Mouse (Mus musculus): ENCODE data around the gene Atxn7l3b.
"Not testable (repeated sequence)": the region's sequence is repeated elsewhere in the genome, so short reads cannot be mapped to it uniquely, and the experiment has no call there.

The Atxn7l3b gene

DNA sequence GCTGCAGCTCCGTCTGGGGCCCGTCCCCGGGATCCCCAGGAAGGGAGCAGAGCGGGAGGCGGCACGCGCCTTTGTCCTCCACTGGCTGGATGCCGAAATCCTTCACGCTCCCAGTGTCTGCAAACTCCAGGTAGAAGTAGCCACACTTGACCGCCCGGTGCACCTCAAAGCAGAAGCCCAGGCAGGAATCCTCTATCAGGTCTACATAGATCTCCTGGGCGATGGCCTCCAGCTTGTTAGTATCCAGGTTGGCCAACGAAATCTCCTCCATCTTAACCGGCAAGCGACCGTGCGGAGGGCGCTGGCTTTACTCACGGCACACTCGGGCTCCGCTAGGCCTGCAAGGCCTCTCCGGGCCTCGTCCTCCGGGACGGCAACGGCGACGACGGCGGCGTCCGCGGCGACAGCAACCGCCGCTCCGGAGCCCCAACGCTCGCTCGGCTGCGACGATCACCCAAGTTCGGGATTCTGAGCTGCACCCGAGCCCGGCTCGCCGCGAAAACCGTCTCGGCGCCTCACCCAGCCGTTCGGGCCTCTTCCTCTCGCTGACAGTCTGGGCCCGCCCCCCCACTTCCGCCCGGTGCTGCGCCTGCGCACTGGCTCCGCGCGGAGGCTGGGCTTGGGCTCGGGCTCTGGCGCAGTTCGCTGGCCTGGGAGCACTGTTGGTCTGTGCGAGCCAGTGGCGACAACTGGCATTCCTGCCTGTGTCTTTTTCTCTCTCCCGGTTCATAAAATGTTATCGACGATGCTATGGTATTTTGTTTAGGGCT is at the start of gene Atxn7l3b:
TSS of gene Atxn7l3b (minus strand) at position 550 of the 770 bp plus-strand sequence.
- DNase-seq (ENCODE audit: low spot score in 2 of 2) = peak; percentile 75 to 95

DNA sequence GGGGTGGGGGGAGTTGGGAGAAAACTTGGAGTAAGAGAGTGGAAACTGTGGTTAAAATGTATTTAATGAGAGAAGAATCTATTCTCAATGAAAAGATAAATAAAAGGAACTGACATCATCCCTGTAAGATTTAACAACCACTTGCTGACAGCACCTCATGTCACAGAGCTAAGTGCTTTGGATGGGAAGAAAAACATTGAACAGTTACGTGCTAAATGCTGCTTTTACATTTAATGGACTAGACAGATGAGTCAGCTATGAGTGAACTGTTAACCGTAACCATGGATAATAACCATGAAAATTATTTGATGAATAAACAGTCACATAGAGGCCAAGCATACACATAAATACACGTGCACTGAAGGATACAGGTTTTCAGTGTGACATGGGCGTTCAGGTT is 48.8 kb upstream of the Atxn7l3b start:
- DNase-seq (ENCODE audit: low spot score in 2 of 2) = no peak

DNA sequence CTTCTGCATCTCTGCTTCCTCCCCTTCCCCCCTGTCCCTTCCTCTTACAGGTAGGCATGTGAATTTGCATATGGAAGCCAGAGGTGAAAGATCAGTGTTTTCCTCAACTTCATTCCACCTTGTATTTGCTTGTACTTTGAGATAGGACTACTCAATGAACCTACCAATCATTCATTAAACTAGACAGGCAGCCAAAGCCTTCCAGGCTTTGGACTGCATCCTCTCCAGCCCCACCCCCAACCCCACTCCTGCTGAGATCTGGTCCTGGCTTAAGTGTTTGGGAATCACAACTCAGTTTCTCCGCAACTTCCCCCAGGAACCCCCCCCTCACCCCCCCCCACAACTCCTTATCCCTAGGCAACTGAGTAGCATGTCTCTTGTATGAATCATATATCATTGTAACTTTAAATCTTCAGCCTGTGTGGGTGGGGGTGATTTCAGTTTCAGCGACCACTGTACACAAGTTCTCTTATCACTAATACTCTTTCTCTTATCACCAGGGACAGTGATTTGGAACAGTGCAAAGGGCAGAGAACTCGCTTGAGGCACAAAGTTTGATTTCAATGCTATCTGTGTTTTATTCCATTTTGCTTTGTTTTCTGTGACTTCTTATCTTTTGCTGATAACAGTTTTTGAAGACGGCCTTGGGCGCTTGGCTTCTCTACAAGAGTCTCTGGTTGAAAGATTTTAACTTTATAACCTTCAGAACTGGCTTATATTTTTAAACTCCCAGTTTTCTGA is 44.7 kb upstream of the Atxn7l3b start:
- DNase-seq (ENCODE audit: low spot score in 2 of 2) = no peak

DNA sequence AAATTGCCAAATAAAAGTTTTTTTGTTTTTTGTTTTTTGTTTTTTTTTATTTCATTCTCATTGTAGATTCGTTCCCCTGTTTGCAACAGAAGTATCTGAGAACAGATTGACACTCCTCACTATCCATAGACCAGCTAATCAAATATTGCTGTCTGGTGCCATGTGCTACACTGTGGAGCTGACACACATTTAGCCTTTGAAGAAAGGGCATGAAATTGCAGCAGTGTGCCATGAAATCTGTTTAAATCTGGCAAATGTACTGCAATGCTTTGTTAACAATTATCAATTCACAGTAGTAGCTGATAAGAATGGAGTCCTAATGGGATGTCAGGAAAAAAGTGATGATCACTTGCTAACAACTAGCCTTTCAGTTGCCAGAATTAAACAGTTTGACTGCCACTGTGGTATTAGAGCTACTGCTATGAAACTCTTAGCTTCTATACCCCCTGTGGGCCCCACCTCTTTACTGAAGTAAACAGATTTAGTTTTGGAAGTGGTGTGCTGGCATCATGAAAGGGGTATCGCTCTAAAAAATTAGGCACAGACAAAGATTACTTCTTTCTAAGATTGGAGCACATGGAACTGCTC is 41.3 kb upstream of the Atxn7l3b start:
- no peak for DNase-seq (ENCODE audit: low spot score in 2 of 2)

DNA sequence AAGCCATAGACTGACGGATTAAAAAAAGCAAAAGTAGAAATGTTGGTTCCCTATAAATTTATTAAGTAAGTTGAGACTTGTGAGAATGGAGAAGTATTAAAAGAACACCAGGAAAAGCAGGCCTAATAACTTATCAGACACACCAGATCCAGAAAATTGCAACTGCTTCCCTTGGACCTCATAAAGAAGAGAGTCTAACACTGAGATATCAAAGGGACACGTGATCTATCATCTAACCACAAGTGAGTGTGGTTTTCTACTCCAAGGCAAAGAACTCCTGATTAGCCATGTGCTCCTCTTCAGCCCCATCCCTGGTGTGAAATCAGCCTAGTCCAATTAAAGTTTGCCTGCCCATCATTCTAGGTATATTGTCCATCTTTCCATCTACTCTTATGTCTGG is 38.8 kb upstream of the Atxn7l3b start:
- DNase-seq (ENCODE audit: low spot score in 2 of 2) = no peak

DNA sequence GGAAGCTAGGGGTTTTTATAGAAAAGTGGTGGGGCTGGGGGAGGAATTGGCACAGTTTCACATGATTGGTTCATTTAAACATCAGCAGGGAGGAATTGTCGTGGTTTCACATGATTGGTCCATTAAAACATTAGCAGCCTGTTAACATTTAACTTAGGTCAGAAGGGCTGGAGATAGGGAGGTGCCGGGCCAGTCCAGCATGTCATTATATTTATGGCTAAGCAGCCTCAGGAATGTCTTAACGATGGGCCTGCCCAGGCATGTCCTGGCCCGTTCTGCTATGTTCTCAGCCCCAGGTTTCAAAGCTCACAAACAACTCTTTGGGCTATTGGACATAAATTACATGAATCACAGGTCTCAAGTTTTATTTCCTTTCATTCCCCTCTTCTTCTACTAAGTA is 33.4 kb upstream of the Atxn7l3b start:
- DNase-seq (ENCODE audit: low spot score in 2 of 2) = not testable (repeated sequence)

DNA sequence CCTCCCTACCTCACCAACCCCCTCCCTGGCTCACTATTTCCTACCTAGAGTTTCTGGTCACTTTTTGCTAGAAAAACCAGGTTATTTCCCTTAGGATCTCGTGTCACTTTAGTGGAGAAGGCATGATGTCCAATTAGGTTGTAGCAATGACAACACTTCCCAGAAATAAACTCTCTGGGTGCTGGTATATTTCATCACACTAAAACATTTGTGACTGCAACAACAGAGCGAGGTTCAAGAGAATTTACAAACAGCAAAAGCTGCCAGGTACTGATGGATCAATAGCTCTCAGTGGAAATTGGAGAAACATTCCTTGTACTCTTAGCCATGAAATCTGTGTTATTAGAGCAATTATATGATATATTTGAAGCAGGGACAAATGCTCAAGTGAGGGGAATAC is 25.3 kb upstream of the Atxn7l3b start:
- no peak for DNase-seq (ENCODE audit: low spot score in 2 of 2)

DNA sequence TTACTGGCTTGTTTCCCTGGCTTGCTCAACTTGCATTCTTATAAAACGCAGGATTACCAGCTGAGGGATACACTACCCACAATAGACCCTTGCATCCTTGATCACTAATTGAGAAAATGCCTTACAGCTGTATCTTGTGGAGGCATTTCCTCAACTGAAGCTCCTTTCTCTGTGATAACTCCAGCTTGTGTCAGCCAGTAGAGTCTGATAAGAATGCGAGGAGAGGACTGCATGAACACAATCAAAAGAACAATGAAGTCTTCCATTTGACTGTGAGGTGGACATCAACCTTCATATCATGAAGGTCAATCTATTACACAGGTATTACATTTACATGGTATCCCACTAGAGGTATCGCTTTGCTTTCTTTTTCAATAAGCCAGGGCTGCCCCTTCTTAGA is 19.7 kb upstream of the Atxn7l3b start:
- no peak for DNase-seq (ENCODE audit: low spot score in 2 of 2)

DNA sequence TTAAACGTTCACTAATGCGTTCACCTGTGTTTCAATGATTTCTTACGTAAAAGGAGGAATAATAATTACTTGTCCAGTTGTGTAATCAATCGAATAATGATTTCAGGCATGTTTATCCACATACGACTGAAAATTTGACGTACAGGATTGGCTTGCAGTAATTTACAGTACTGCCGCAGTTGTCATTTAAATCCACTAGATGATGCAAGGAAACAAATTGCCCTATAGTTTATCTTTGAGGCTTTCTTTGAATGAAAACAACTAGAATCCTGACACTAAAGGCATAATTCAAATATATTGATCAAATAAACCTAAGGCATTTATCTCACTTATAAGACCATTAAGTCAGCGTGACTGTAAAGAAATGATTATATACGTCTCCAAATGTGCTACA is 418 bp upstream of the Atxn7l3b start:
- no peak for DNase-seq (ENCODE audit: low spot score in 2 of 2)

DNA sequence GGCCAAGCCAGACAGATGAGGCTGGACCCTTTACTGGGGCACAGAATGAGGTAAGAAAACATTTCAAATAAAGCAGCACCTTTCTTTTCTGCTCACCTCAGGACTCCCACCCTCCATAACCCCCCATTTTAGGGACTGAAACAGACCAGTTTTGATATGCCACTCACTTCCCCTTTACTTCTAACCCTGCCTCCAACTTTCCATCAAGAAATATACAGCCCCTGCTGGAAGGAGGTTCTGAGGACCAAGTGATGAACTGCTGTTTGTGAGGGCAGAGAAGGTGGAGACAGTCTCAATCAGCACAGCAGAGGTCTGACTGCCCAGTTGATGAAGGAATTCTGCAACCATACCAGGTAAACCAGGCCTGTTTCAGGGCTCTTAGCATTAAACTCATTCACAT is 1.8 kb downstream of the Atxn7l3b start:
- DNase-seq (ENCODE audit: low spot score in 2 of 2) = no peak

DNA sequence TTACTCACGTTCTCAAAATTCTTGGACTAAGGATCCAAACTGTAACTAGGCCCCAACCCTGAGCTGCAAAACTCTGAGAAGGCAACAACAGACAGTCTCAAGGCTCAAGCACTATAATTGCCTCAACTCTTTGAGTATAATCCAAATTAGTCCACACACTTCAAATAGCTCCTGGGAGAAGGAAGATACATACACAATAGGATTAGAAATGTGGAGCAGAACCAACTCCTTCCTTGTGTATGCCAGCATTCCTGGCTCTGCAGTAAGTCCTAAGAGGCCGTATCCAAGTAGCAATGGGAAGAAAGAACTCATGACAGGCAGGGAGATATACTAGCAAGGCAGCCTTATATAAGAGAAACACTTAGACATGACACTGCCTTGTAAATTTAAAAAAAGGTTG is 2.5 kb downstream of the Atxn7l3b start:
- DNase-seq (ENCODE audit: low spot score in 2 of 2) = no peak

DNA sequence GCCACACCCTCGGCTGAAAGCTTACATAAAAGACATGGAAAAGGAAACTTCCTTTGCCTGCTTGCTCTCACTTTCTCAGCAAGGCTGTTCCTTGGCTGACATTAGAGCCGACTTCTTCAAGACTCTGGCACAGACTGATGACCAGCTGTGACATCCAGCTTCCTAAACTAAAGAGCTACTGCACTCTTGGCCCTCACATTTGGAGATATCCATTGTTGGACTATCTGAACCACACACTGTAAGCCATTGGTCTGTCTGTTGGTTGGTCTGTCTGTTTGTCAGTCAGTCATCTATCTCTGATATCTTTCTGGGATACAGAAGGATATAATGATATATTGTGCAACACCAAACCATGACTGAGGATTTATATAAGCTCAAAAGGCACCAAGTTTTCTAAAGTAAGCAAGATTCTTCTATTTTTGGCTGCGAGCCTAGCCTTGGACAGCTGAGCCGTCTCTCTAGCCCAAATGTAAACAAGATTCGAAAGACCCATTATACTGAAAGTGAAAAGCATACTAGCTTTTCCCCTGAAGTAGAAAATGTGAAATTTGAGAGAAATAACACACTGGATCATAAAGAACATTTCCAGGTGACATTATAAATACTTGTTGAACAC is 12.1 kb downstream of the Atxn7l3b start:
- DNase-seq (ENCODE audit: low spot score in 2 of 2) = no peak

DNA sequence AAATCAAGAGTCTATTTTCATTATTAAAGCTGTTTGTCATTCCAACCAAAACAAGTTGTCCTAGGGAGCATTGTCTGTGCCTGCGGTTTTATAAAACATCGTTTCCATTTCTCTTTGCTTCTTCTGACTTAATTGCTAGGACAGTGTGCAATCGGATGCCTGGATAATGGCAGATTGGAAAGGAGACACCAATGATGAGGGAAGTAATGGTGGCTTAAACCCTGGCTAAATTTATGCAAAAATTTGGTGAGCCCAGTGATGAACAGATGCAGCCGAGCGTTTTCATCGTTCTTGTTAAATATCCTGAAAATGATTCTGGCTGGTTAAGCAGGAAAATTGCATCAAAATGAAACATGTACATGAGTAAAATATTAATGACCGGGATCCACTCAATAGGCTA is 28.6 kb downstream of the Atxn7l3b start:
- DNase-seq (ENCODE audit: low spot score in 2 of 2) = no peak

DNA sequence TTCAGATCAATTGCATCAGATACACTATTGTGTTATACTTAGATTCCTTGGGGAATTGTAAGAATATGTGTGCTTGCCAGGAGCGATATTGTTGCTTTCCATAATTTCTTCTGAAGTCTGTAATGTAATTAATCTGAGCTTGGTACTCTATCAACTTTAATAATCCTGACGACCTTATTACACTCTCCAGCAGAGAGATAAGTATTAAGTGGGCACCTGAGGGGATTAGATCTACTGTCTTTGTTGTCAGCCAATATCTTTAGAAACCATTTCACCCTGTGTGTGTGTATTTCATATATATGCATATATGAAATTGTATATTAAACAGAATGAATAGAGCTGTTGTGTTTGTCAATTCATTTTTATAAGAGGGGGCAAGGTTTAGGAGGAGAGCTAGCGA is 29.0 kb downstream of the Atxn7l3b start:
- DNase-seq (ENCODE audit: low spot score in 2 of 2) = no peak

DNA sequence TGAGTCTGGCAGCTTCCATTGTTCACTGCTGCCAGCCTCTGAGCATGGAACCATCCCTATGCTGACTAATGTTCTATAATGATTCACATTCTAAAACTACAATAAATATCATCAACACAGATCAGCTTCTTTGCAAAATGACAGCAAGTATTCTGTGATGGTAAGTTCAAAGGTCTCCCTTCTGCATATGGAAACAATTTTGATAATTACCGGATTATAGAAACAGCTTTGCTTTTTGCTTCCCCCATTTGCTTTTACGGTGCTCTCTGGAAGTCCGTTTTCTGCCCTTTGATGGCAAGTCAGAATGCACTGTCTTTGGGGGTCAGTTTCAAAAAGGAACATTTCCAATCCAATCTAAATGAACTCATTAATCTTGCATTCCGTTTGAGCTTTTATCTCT is 32.2 kb downstream of the Atxn7l3b start:
- DNase-seq (ENCODE audit: low spot score in 2 of 2) = no peak

DNA sequence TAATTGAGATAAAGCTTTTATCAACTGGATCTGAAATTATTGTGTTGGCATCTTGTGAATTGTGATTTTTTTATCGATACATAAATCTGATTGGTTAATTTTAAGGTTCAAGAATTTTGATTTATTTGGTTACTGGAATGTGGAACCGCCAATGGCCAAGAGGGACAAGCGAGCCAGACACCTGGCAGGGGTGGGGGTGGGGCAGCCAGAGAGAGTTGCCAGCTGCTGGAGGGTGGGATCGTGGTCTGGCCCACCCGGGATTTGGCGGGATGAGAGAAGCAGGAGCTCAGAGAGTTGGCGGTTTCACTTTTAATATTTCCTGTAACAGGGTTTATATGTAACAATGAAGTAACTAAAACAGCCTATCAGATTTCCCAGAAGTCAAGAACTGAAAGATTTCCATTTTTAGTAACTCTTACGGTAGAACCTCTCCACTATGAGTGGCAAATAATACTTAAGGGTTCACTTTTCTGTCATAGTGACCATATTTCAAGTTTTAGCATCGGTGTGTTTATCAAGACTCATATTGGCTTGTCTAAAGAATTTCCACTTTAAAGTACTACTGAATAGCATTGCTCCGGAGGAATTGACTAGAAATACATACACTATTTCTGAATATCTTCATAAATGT is 35.1 kb downstream of the Atxn7l3b start:
- no peak for DNase-seq (ENCODE audit: low spot score in 2 of 2)

DNA sequence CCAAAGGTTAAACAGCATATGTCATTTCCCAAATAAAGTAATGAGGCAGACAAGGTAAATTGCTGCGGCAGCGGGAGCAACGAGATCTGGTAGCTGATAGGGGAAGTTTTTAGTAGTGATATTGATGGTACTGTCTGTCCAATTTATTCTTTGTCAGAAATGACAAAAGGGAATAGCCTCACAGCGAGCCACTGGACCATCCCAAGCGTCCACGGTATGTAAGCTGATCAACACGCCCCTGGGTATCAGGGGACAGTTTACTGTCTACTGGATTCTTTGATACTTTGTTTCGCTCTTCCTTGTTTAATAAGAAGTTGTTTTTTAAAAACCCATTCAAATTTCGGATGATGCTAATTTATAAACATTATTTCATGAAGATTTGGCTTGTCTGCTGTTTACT is 44.7 kb downstream of the Atxn7l3b start:
- DNase-seq (ENCODE audit: low spot score in 2 of 2) = no peak

DNA sequence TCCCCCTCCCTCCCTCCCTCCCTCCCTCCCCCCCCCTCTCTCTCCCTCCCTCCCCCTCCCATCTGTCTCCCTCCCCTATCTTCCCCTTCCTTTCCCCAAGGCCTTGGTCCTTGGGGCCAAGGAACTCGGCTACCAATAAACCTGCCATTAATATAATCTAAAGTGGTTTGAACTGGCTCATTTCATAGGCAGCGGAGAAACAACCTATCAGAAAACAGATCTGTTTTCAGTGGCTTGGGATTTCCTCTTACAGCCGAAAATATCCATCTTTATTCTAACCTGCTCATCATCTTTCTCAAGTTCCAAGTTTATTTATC is 45.2 kb downstream of the Atxn7l3b start:
- no peak for DNase-seq (ENCODE audit: low spot score in 2 of 2)

DNA sequence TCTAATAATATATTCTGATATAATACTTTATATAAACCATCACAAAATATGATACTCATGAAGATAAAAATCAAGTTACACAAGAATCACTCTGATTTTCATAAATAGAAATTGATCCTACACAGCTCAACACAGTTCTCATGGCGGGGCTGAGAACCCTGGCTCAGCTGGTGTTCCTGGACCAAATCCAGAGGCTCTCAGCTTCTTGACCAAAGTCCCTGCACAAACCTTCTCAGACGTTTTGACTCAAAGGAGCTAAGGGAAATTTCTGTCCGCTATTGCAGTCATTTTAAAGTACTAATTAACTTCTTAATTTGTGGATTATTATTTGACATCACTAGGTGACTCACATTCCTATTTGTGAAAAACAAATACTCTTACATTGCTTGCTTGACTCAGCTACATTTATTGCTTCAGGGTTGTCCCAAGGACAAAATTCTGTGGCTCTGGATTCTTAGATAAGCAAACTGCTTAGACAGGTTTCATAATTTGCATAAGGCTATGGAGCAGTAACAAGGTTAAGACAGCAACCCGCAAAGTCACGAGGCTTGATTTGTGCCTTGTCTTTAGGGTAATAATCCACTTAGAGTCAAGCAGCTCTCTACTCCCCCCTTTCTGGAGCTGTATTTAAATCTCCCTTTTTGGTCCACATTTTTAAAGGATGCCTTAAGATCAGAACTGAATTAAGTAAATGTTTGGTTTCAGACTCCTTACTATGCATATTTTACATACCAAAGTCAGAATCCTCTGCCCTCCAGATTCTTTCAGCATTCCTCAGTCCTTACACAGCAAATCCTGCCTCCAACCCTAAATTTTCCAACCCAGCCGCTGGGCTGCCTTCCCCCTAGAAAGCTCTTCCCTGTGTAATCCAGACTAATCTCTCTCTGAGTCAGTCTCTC is 45.8 kb downstream of the Atxn7l3b start:
- DNase-seq (ENCODE audit: low spot score in 2 of 2) = no peak

DNA sequence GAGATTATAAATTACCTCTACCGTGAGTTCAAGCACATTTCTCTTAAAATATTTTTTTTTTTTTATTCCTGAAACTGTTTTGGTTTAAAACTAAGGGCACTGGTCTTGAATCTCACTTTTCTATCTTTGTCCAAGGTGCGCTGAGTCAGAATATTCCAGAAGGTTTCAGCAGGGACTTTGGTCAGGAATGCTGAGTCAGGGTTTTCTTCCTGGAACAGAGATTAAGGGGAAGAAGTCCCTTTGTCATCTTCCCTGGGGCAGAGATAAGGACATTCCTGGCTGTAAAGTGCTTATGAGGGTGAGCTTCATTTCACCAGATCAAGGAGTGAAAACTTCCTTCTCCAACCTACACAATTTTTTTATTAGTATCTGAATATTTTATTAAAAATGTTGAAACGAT is 46.7 kb downstream of the Atxn7l3b start:
- DNase-seq (ENCODE audit: low spot score in 2 of 2) = no peak

DNA sequence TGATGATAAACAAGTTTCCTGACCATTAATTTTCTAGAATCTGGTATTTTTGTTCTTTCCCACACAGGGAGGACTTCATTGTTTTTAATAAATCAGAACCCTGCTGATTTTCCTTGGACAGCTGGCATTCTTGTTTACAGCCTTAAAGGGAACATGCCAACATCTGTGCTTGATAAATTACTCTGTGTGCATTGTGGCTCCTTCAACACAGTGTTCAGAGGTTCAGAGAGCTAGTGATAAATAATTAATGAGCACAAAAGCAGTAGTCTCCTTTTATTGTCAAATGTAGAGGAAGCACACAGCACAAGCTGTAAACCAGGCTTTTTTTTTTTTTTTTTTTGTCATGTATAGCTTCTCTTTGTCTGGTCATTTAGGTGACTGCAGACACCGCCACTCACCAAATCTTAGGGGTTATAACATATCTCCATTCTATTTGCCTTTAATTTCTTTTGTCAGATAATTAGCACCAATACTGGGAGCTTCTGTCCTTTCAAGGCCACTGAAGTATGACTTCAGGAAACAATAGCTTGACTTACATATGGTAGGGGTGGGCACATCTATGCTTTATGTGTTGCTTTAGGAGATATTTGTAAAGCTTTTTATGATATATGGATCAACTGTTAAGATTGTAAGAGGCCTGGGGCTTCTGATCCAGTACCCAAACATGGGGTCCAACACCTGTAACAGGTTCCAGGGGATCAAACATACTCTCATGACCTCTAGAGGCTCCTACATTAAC is 52.0 kb downstream of the Atxn7l3b start:
- DNase-seq (ENCODE audit: low spot score in 2 of 2) = no peak
